Mouse (Mus musculus) thymus, adult 18-20 months (tissue): ENCODE data around the gene Pcnx4.
A peak's percentile ranks its signal among the peaks of the same experiment; 100 is the strongest.
"Not testable (repeated sequence)": the region's sequence is repeated elsewhere in the genome, so short reads cannot be mapped to it uniquely, and the experiment has no call there.

Source experiments
- DNase-seq, 2 experiments: peaks; one replicate each; pipeline ENCODE4 v3.0.0; 2022; ENCODE audit warnings: mixed read lengths in 2 of 2

Gene Pcnx4

GRCm38 (mm10) chr12:72536021-72536597, at the start of gene Pcnx4:
Pcnx4 (plus strand) TSS chr12:72536383.
- peak; percentile 90 to 93 for DNase-seq

GRCm38 (mm10) chr12:72487498-72487897, 48.7 kb upstream of the Pcnx4 start:
- no peak for DNase-seq

GRCm38 (mm10) chr12:72489995-72490394, 46.2 kb upstream of the Pcnx4 start:
- no peak for DNase-seq

- DNase-seq, result no peak
Measured at GRCm38 (mm10) chr12:72491063-72491719, 45.0 kb upstream of the Pcnx4 start.

- no peak for DNase-seq
Measured at GRCm38 (mm10) chr12:72496866-72497600, 39.1 kb upstream of the Pcnx4 start.

DNA sequence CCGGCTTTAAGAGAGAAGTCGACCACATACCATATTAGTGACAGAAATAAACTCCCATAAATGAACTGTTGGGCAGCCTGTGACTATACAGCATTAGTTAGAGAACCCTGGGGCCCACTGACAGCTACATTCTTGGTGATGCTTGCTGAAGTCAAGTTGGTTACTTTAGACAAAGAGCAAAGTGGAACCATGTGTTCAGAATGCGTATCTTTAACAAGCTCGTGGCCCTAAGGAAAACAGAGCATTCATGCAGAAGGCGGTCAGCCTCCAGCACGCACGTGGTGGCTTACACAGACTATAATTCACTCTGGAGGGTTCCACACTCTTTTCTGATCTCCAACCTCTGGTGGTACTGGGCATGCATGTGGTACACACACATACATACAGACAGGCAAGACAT, 26.6 kb upstream of the Pcnx4 start:
- DNase-seq, result no peak

DNA sequence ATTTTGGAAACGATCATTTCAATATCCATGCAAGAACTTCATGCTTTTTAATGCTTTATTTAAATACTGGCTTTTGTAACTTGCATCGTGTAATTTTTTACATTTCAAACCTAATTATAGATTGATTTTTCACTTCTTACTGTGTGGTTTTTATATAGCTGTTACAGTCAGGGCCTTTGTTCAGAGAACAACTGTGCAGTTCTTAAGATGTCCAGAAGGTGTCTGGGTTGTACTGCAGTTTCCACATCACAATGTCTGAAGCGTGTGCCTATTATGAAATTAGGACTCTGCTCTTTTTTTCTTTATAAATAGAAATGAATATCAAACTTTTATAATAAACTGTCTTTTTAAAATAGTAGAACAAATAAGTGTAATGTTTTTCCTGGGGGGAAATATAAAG, 20.7 kb upstream of the Pcnx4 start:
- DNase-seq, result no peak

DNA sequence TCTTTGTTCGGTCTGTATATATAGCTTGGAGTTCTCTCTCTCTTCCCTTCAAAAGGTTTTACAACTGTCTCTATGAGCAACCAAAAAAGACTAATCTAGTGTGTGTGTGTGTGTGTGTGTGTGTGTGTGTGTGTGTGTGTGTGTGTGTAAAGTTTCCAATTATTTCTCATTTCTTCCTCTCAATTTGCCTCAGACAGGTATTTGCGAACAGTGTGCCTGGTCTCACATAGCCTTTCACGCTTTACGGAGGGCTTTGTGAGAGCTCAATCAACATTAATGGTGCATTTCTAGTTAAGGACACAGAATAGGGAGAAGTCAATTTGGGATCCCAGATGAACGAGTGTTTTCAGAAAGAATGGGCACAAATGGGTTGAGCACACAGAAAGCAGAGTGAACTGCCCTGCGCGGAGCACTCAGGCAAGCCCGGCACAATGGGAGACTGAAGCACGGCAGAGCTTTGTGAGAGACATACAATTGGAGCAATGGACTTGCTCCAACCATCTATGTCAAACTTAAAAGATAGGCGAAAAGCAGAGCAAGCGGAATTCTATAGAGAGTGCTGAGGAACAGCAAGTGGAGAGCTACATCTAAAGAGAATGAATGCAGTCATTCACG, 18.0 kb upstream of the Pcnx4 start:
- no peak for DNase-seq

GRCm38 (mm10) chr12:72519352-72519751, 16.8 kb upstream of the Pcnx4 start:
- DNase-seq, result no peak

DNA sequence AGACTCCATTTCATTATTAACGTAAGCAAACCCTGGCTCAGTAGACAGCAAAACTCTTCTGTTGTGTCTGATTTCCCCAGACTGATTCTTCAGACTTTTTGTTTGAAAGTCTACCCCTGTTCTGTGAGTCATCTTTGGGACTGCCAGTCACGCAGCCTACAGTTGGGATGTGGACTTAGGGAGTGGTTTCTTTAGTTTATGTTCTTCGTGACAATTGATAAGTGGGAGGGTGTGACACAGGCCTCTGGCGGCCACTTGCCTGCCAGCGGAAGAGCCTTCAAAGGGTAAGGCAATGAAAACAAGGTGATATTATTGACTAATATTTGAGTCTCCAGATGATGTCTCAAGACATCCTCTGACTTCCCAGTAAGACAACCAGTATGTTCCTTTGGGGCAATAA, 16.3 kb upstream of the Pcnx4 start:
- no peak for DNase-seq

- no peak for DNase-seq
Measured at GRCm38 (mm10) chr12:72520645-72521044, 15.5 kb upstream of the Pcnx4 start.

GRCm38 (mm10) chr12:72525588-72525987, 10.6 kb upstream of the Pcnx4 start:
- DNase-seq, result no peak

DNA sequence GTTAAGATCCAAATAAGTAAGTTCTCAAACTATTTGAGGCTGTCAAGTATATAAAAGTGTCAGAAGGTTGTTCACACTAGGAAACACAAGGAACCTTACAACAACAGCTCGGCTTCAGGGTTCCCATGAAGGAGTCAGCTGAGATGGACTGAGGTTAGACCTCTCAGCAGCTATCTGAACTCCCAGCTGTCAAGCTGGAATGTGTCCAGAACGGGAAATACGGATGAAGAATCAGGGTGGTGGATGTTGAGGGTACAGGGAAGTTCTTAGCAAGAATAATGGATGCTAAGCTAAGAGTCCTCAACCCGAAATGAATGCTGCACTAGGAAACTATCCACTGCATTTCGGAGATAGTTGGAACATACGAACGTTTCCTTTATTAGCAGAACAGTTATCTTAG, 3.9 kb upstream of the Pcnx4 start:
- no peak for DNase-seq

- DNase-seq, result no peak
Measured at GRCm38 (mm10) chr12:72533986-72534385, 2.2 kb upstream of the Pcnx4 start.

DNA sequence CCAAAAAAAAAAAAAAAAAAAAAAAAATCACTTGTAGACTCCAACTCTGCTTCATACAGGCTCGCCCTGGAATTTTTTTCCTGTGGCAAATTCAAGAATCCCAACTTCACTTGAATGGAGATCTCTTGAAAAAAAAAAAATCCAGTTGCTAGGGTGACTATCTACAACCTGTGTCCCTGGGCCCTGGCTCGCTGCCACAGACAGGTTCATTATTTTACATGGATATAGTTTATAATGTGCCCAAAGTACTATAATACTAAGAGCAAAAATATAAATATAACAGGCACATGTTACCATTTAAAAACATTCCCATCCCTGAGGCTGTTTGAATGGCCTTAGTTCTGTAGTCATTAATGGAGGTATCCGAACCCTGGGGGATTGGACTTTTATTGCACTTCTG, 584 bp upstream of the Pcnx4 start:
- no peak for DNase-seq

GRCm38 (mm10) chr12:72538571-72538970, 2.4 kb downstream of the Pcnx4 start:
- DNase-seq, result no peak

- DNase-seq, result no peak
Measured at GRCm38 (mm10) chr12:72554347-72554746, 18.2 kb downstream of the Pcnx4 start.

DNA sequence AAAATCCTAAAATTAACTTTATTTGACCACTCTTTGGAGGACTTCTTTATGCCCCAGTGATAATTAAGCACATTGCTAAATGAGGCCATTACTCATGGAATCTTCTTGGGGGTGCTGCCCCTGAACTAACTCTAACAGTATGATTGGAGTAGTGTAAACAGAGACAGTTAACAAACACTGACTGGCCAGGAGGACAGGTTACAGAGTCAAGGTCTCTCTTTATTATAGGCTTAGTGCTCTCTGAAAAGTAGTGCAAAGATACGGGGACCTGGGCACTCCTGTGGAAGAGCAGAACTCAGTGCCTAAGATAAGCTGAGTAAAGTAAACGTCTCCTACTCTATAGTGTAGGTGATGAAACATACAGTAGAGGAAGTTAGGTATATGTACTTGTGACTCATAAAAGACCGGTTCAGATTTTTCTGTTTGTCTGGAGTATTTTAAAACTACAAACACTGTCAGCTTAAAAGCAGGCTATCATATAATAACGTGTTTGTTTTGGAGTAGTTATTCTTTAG, 28.2 kb downstream of the Pcnx4 start:
- DNase-seq, result no peak

DNA sequence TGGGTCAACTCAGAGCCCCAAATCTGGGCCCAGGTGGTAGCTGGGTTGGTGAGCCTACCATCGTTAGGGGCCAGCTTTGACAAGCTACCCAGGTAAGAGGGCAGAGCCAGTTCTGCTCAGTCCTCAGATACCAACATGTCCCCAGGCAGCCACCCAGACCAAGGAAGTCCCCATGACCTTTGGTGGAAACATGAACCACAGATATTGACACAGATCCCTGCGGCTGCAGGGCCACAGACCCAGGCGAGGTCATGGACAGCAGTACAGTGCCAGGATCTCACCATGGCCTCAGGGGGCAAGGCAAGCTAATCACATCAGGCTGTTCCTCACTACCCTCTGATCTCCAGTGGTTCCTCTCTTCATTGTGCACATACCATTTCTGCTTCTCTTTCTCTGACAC, 45.8 kb downstream of the Pcnx4 start:
- no peak for DNase-seq

- no peak for DNase-seq
Measured at GRCm38 (mm10) chr12:72583099-72583498, 46.9 kb downstream of the Pcnx4 start.

DNA sequence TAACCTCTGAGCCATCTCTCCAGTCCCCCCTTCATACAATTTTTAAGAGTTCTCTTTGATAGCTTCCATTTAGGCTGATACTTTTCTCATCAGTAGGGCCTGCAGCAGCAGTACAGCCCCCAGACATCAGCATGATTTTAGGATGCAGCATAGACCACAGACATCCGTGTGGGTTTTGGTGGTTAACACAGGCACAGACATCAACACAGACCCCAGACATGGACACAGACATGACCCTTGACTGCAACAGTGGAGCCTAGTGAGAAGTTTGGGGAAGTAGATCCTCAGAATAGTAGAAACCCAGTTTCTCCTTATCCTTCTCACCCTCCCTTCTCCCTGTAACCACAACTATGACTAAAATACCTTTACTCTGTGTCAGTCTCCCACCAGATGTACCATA, 49.2 kb downstream of the Pcnx4 start:
- no peak for DNase-seq

DNA sequence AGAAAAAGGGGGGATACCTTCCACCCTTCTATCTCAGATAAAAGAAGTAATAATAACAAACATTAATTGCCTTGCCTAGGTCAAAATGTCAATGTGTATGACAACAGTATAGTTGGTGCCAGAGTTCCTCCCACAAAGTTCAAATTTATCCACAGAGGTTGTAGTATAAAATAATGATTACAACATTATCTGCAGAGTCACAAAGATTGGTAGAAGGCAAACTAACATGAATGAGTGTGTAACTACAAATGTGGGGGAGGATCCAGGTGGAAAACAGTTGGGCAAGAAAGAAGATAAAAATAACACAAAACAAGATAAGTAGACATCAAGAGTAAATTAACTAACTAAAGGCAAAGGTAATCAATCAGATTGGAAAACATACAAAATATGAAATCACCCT, 56.8 kb downstream of the Pcnx4 start:
- no peak for DNase-seq

DNA sequence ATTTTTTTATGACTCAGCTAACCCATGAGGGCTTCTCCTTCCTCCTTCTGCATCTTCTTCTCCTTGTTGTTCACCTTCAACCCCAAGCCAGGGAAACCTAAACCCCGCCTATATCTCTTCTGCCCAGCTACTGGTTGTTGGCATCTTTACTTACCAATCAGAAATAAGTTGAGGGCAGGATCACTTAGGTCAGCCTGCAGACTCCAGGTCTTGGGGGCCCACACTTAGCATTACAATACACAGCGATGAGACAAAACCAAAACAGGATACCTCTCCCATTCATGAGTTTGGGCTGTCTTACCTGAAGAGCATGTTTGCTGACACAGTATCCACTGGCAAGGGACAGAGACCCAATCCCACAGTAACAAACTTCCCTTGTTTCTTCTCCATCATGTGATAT, 57.8 kb downstream of the Pcnx4 start:
- DNase-seq, result no peak

- not testable (repeated sequence) for DNase-seq
Measured at GRCm38 (mm10) chr12:72598731-72599130, 62.5 kb downstream of the Pcnx4 start.
